Mouse (Mus musculus): Measurements from ENCODE around the gene Rhoh.

Gene Rhoh

GRCm38 (mm10) chr5:65895764-65896163 lies 34.8 kb downstream of the Rhoh start:
- DNase-seq = no peak

DNA sequence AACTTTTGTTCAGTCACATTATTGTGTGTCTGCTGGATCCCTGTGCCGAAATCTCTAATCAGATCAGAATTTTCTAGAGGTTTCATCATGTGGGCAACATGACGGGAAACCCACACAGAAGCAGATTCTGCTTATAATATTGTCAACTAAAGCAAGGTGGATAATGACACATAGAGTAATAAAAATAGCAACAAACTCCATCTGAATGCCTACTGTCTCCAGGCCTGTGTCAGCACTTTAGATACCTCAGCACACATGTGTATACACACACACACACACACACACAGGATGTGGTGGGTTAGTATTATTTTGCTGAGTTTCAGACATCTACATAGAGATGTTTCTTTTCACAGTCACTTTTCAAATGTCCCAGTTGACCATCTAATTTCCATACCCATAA lies 36.7 kb downstream of the Rhoh start:
- no peak for DNase-seq

- DNase-seq = no peak
Measured at GRCm38 (mm10) chr5:65898683-65899082, 37.7 kb downstream of the Rhoh start.

DNA sequence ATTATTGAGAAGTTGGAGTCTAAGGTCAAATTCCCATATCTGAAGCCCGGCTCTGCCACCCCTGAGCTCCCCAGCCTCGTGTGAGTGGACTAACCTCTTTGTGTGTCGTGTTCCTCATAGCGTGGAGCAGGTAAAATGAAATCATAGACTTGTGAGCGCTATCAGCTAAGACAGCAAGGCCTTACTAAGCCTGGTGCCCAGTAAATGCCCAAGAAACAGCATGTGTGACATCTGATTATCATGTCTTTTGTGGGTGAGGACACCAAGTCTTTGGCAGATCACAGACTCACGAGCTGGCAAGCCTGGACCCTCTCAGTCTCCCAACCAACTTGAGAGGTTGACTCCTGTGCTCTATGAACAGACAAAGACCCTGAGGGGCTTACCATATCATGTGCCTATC lies 39.1 kb downstream of the Rhoh start:
- DNase-seq = no peak

DNA sequence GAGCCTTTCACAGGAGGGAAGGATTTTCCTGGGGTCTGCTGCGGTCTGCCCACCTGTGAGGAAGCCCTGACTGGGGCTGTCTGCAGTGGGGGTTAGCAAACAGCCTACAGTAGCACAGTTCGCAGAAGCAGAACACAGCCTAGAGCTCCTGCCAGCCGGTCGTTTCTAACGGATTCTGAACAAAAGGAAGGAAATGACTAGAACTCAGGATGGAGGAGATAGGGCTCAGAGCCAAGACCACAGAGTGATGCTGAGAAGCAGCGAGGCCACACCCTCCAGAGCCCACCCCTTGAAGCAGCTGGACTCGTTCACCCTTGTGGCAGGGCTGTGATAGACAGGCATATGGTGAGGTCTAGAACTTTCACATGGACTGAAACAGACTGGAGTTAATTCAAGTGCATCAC lies 39.9 kb downstream of the Rhoh start:
- DNase-seq = peak; percentile 74 to 86

DNA sequence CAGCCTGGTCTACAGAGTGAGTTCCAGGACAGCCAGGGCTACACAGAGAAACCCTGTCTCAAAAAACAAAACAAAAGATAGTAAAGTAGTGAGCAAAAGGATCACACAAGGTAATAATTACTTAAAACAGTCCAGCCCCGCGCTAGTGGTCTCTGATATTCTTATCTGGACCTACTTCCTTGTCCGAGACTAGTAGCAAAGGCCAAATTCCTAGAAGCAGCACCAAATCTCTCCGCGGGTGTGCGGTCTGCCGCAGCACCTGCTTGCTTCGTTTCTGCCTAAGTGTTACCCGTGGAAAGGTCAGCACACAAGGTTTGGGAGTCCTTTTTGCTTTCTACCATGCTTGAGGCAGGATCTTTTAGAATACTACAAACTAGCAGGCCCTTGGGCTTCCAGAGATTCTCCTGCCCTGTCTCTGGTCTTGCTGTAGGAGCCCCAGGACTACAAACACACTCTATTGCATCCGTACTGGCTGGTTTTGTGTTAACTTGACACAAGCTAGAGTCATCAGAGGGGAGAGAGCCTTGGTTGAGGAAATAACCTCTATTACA lies 40.9 kb downstream of the Rhoh start:
- DNase-seq = peak in 1 of 2 experiments; percentile 40

GRCm38 (mm10) chr5:65902811-65903210 lies 41.8 kb downstream of the Rhoh start:
- no peak for DNase-seq

- peak; percentile 57 to 67 for DNase-seq
Measured at GRCm38 (mm10) chr5:65904476-65904875, 43.5 kb downstream of the Rhoh start.

DNA sequence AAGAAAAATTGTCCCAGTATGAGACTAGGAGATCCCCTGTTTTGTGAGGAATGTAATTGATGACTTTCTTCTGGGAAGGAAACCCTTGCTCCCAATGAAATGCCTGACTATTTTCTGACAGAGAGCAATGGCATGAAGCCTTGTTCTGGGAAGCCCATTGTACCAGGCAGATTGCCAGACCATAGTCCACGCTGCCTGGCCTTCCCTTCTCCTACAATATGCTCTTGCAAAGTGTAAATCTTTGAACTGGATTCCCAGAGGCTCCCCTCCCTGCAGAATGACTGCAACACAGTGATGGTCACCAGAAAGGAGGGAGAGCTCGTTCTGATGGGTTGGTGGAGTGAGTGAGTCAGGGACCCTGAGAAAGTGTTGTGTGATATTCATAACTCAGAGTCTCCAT lies 47.7 kb downstream of the Rhoh start:
- DNase-seq = no peak

- no peak for DNase-seq
Measured at GRCm38 (mm10) chr5:65909321-65909720, 48.3 kb downstream of the Rhoh start.

GRCm38 (mm10) chr5:65910398-65910797 lies 49.4 kb downstream of the Rhoh start:
- DNase-seq = peak; percentile 81 to 91

GRCm38 (mm10) chr5:65911676-65912075 lies 50.7 kb downstream of the Rhoh start:
- peak; percentile 71 to 80 for DNase-seq

DNA sequence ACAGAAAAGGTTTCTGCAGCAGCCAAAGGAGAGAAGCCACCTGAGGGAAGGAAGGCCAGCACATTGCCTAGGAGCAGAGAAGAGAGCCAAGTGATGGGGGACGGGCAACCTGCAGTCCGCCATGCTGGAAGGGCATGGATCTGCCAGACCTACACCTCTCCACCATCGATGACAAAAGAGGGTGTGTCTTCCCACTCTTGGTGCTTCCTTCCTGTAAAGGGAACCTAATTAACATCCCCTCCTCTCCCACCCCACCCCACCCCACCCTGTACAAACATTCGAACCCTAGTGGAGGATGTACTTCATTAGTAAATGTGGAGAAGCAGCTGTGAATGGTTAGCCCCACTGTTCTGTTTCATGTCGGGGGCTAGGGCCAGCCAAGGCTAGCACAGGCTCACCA lies 51.2 kb downstream of the Rhoh start:
- no peak for DNase-seq

DNA sequence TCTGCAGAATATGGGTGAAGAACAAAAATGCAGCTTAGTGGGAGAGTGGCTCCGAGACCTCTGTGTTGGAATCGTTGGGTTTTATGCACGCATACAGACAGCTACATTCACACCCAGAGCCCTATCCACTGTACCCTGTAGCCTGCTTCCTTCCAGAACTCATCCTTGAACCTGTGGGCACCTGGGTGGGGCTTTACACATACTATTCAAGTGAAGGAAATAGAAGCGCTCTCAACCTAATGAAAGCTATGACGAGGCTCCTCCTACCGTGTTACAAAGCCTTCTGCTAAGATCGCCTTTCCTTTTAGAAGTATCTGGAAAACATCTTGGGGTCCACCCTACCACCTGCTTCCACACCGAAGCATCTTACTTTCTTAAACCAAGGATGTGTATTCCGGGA lies 52.1 kb downstream of the Rhoh start:
- DNase-seq = no peak

GRCm38 (mm10) chr5:65914342-65914741 lies 53.3 kb downstream of the Rhoh start:
- DNase-seq = no peak

DNA sequence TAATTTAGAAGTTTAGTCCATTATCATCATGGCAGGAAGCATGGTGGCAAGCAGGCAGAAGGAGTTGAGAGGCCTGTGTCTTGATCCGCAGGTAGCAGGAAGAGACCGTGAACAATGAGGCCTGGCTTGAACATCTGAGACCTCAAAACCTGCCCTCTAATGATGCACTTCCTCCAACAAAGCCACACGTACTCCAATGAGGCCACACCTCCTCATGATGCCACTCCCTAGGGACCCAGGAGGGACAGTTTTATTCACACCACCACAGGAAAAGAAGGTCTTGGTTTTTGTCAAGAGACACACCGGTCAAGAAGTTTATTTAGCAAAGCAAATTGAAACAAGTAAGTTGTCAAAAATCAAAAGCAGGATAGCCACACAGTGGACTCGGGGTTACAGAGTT lies 55.9 kb downstream of the Rhoh start:
- DNase-seq = no peak

DNA sequence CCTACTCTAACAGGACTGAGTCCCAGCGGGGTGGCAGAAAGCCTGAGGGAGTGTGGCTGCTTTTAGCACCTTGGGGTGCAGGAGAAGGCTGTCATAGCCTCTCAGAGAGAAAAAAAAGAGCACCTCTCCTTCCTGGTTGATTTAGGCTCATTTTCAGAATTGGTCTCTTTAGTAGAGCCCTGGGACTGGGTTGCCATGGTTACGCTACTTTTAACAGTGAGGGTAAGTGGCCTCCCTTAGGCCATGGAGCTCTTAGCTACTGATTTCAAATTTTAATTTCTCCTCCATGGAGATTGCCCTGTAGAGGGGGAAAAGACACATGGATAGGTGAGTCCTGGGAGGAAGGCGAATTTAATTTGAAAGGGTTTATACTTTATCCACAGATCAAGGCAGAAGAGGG lies 57.6 kb downstream of the Rhoh start:
- no peak for DNase-seq

- peak; percentile 60 to 69 for DNase-seq
Measured at GRCm38 (mm10) chr5:65919326-65919725, 58.3 kb downstream of the Rhoh start.

DNA sequence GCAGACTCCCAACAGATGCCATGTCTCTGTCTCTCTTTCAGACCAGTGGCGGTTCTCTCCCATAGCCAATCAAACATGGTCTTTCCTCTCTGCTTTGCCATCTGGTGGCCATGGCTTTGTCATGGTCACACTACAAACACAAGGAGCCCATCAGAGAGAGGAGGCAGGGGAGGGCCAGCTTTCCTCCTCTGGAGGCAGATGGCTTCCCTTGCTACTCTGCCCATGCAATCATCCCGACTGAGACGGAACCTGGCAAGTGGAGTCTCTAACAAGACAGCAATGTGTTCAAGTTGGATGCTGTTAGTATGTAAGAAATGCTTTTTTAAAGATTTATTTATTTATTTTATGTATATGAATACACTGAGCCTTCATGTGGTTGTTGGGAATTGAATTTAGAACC lies 58.9 kb downstream of the Rhoh start:
- DNase-seq = no peak

GRCm38 (mm10) chr5:65920701-65921426 lies 59.9 kb downstream of the Rhoh start:
- DNase-seq = no peak

GRCm38 (mm10) chr5:65921477-65922138 lies 60.6 kb downstream of the Rhoh start:
- DNase-seq = no peak

DNA sequence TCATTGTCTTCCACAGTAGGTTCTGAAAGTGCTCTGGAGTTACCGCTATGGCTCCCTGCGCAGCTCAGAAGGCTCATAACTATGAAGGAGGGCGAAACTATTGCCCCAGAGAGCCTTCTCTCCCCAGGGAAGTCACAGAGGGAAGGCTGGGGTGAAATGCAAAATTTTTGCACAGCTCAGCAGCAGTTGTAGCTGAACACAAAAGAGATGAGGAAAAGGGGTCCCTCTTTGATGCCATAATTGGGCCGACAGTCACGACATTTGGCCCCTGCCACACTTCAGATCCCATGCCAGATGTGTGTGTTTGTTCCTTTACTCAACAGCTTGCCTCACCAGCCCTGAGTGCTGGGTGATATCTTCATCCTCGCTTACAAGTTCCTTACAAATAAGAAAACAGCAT lies 65.7 kb downstream of the Rhoh start:
- DNase-seq = peak; percentile 63 to 82

DNA sequence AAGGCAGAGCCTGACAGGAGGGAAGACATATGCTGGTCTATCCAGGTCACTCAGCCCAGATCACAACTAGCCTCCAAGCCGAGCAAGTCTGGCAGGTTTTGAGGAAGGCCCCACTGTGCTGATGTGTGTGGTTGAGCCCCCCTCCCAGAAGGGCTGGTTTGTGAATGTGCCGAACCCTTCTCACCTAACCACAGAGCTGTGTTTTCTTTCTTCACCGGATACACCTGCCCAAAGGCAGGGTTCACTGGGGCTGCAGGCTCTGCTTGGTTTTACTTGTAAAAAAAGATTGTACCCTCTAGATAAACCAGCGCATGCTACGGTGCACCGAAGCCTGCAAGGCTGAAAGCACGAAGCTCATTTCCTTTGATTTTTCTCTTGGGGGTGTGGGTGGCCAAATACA lies 68.1 kb downstream of the Rhoh start:
- peak; percentile 86 to 92 for DNase-seq

DNA sequence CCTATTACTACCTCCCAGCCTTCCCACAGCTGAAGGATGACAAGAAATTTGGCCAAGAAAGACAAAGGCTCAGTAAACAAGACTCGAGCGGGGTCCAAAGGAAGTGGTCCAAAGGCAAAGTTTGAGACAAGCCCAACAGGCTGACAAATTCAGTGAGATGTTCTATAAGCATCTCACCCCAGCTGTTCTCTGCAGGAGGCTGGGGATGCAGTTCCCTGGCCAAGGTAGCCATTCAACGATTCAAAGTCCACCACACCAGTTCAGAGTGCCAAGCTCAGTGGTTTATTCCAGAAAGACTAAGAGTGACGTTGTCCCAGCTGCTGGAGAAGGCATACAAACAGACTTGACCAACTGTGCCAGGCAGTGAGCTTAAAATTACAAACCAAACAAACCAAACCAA lies 69.2 kb downstream of the Rhoh start:
- DNase-seq = peak; percentile 47 to 56

Data from thymus, postnatal 36 days (tissue).